Mouse (Mus musculus) left cerebral cortex, adult 2 months (tissue): ENCODE results near the gene Nos1. TPM values are rescaled to one million over a fixed set of nuclear protein-coding genes. Genes with fewer than 3 reads are reported as not detected.
A peak's percentile ranks its signal among the peaks of the same experiment; 100 is the strongest.

Experiments used
- DNase-seq, 2 experiments: peaks; one replicate each; pipeline ENCODE4 v3.0.0; 2021 to 2022; ENCODE audit warnings: low spot score in 2 of 2, mixed read lengths in 1 of 2; ENCODE audit errors: extremely low spot score in 1 of 2
- H3K27ac ChIP-seq: fragments of 200-600 bp; 2 replicates; pipeline ENCODE4 v1.8.1; 2022
- H3K4me3 ChIP-seq: fragments of 200-600 bp; 2 replicates; pipeline ENCODE4 v1.8.1; 2022
- CTCF ChIP-seq: fragments of 200-600 bp; IDR thresholded peaks from 2 replicates; pipeline ENCODE4 v1.8.1; 2022; ENCODE audit warnings: antibody characterized with exemption, mild to moderate bottlenecking, moderate library complexity
- intact Hi-C: fragments of 180-260 bp; cut with DNase I; formaldehyde crosslinking; loops from one replicate; pipeline ENCODE4 v1.15.1; 2025
- total RNA-seq, 2 experiments: library from RNA; stranded (reverse); gene quantifications; 2 replicates each; pipeline ENCODE4 v1.2.3; 2021

The Nos1 gene
- total RNA-seq, 2 experiments from 2014 or later, result 34.5 to 41.2 TPM

DNA sequence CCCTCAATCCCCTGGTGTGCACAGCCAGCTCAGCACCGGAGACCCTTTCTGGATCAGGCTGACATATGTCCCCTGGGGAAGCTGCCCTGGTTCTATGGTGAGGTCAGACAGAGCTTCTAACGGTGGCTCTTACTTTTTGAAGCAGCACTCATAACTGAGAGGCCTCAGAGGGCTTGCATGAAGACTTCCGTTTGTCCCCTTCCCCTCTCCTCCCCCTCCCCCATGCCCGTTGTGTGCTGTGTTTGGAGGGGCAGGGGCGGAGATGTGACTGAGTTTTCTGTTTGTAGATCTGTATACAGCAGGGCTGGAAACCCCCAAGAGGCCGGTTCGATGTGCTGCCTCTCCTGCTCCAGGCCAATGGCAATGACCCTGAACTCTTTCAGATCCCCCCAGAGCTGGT, 122.7 kb downstream of the Nos1 start:
- no peak for TF ChIP-seq CTCF
- Histone ChIP-seq H3K4me3 (no peak overlapping the region), H3K27ac (no peak overlapping the region)
- intact Hi-C loops, result no loop called here
- no peak for DNase-seq

GRCm38 (mm10) chr5:117905728-117906127, 124.9 kb downstream of the Nos1 start:
- H3K4me3 ChIP-seq, result no peak overlapping the region
- no peak overlapping the region for H3K27ac ChIP-seq
- TF ChIP-seq CTCF, result no peak
- DNase-seq, result no peak
- intact Hi-C loops, result no loop called here

DNA sequence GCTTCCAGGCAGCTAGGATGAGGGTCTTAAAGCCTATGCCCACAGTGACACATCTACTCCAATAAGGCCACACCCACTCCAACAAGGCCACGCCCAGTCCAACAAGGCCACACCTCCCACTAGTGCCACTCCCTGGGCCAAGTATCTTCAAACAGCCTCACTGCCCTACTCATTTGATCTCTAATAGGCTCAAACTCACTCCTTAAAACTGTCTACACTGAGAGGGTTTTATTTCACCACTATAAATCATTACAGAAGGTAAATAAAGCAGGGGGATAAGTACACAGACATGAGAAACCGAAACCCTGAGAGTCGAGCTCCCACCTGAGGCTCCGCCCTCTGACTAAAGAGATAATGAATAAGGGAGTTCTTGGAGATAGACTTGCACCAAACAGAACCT, 128.7 kb downstream of the Nos1 start:
- Histone ChIP-seq H3K27ac (no peak overlapping the region), H3K4me3 (no peak overlapping the region)
- DNase-seq, result no peak
- no peak for TF ChIP-seq CTCF
- intact Hi-C loops, result no loop called here

DNA sequence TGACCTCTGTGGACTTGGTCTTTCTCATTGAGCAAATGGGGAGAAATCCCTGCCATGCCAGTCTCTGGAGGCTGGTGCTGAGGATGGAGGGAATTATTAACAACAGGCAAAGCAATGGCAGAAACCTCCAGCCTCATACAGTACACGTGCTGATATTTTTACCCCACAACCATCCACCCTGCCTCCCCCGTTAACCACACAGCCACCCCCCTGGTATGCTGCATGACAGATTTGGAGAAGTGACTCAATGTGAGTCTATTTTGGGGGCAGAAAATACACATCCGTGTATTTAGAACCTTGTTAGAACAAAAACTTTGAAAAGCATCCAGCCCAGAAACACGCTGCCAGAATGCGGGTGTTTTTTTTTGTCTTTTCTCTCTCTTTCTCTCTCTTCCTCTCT, 135.5 kb downstream of the Nos1 start:
- Histone ChIP-seq H3K4me3 (no peak overlapping the region), H3K27ac (no peak overlapping the region)
- TF ChIP-seq CTCF, result no peak
- DNase-seq, result peak; percentile 19 to 27
- intact Hi-C loops, result no loop called here

DNA sequence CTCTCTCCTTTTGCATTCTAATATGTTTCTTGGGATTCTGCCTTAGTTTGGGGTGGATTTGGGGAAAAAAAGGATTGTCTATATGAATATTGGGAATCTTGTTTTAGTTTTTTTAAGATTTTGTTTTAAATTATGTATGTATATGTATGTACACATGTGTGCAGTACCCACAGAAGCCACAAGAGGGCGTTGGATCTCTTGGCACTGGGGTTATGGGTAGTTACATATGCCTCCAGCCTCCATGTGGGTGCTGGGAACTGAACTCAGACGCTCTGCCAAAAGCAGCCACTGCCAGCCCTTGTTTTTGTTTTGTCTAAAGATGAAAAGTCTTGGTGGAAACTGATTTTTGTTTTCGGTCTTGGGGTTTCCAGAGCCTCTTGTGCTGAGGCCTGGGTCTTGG, 136.1 kb downstream of the Nos1 start:
- no peak overlapping the region for H3K27ac ChIP-seq
- no peak overlapping the region for H3K4me3 ChIP-seq
- no peak for DNase-seq
- intact Hi-C loops, result no loop called here
- TF ChIP-seq CTCF, result peak; percentile 44

GRCm38 (mm10) chr5:117921786-117922528, 141.1 kb downstream of the Nos1 start:
- intact Hi-C loops, result no loop called here
- TF ChIP-seq CTCF, result no peak
- no peak overlapping the region for H3K4me3 ChIP-seq
- no peak overlapping the region for H3K27ac ChIP-seq
- no peak for DNase-seq

DNA sequence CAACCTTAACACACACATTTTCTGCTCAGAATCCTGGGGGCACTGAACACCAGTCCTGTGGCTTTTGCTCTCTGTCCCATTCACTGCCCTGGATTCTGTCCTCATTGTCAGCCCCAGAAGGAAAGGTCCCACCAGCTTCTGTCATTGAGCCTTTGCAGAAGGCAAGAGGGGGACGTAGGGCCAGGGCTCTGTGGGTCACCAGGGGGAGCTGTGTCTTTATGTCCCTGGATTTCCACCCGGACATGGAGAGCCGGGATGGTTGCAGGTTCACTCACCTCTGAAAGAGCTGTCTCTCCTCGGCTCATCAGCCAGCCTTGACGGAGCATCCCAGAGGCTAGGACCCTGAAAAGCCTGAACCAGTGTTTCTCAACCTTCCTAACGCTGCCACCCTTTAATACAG, 142.9 kb downstream of the Nos1 start:
- TF ChIP-seq CTCF, result no peak
- Histone ChIP-seq H3K27ac (no peak overlapping the region), H3K4me3 (no peak overlapping the region)
- no peak for DNase-seq
- intact Hi-C loops, result no loop called here

GRCm38 (mm10) chr5:117928553-117928952, 147.7 kb downstream of the Nos1 start:
- no peak overlapping the region for H3K4me3 ChIP-seq
- DNase-seq, result no peak
- H3K27ac ChIP-seq, result no peak overlapping the region
- peak; percentile 14; the same call in 1 of the 2 replicates for TF ChIP-seq CTCF
- intact Hi-C loops, result no loop called here

DNA sequence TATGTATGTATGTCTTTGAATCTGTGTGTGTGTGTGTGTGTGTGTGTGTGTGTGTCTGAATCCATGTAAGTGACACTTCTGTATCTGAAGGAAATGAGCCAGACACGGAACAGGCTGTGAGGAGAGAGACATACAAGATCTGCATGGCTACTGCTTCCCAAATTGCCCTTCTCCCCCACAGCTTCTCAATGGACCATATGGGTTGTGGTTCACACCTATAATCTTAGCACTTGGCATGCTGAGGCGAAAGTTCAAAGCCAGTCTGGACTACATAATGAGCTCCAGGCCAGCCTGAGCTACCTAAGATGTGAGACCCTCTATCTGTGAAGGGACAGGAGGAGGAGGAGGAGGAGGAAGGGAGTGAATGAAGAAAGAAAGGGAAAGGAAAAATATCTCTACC, 151.4 kb downstream of the Nos1 start:
- intact Hi-C loops, result loop anchor here (2.0 kb wide), 2 partner anchors 91 to 317 kb away; no protein-coding TSS in a partner anchor
- no peak for TF ChIP-seq CTCF
- DNase-seq, result no peak
- H3K4me3 ChIP-seq, result no peak overlapping the region
- no peak overlapping the region for H3K27ac ChIP-seq

- intact Hi-C loops, result loop anchor here (2.0 kb wide), 2 partner anchors 92 to 318 kb away; no protein-coding TSS in a partner anchor
- peak; percentile 74 for TF ChIP-seq CTCF
- DNase-seq, result peak; percentile 84 to 89
- Histone ChIP-seq H3K27ac (no peak overlapping the region), H3K4me3 (no peak overlapping the region)
These were observed 152.0 kb downstream of the Nos1 start for GRCm38 (mm10) chr5:117932862-117933261.

GRCm38 (mm10) chr5:117936346-117936745, 155.5 kb downstream of the Nos1 start:
- Histone ChIP-seq H3K27ac (no peak overlapping the region), H3K4me3 (no peak overlapping the region)
- DNase-seq, result no peak
- intact Hi-C loops, result no loop called here
- TF ChIP-seq CTCF, result no peak

DNA sequence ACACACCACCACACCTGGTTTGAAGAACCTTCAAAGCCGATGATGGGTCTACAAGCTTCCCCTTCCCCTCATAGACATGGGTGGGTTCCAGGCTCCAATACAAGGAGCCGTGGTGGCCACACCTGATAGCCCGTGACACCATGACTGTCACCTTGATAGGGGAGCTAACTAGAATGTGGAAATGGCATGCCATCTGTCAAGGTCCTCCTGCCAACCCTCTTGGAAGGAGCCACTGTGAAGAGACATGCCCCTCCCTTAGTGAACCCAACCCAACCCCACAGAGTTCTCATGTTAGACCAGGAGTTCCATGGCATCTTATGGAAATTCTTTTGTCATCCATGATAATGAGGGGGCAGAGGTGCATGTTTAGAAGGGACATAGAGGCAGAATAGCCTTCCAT, 156.4 kb downstream of the Nos1 start:
- intact Hi-C loops, result no loop called here
- H3K4me3 ChIP-seq, result no peak overlapping the region
- no peak for TF ChIP-seq CTCF
- no peak for DNase-seq
- no peak overlapping the region for H3K27ac ChIP-seq

- DNase-seq, result no peak
- intact Hi-C loops, result no loop called here
- H3K27ac ChIP-seq, result no peak overlapping the region
- TF ChIP-seq CTCF, result peak; percentile 61
- no peak overlapping the region for H3K4me3 ChIP-seq
These were observed 157.3 kb downstream of the Nos1 start for GRCm38 (mm10) chr5:117938182-117938581.
